Mouse (Mus musculus) hindbrain, embryonic 12.5 days (tissue): Measurements from ENCODE around the gene Scrn2. TPM values are rescaled to one million over a fixed set of nuclear protein-coding genes. Genes with fewer than 3 reads are reported as not detected.

Experiments used
- microRNA-seq: library from miRNA; unstranded; fragments of <30 nt; microRNA quantifications from one replicate; pipeline ENCODE4, GENCODE M21; 2017
- polyA plus RNA-seq: library from polyadenylated mRNA; unstranded; fragments of >200 nt; fragmentation: Nextera tagmentation; extraction: Ambion mirVana; gene quantifications from 2 replicates; pipeline ENCODE4 v1.2.1, GENCODE M21; 2016

The Scrn2 gene
- polyA plus RNA-seq, 1 experiment from 2014 or later = 23.9 TPM

Small RNAs within 50 kb of the gene (microRNA-seq; reads per million reads assigned to microRNA genes)
- 1.1 reads per million for gene Mir8103

Other genes starting within 250 kb of the Scrn2 start
- gene Cbx1, start 240.8 kb upstream of the Scrn2 start, polyA plus RNA-seq = 136 TPM in 2 replicates
- 82.8 and 88.2 TPM in 2 replicates for gene Nfe2l1, start 200.0 kb upstream of the Scrn2 start, polyA plus RNA-seq
- 56.5 and 60.7 TPM in 2 replicates for gene Copz2, start 180.1 kb upstream of the Scrn2 start, polyA plus RNA-seq
- 98.8 and 98.9 TPM in 2 replicates for gene Cdk5rap3, start 113.4 kb upstream of the Scrn2 start, polyA plus RNA-seq
- gene Prr15l, start 101.8 kb upstream of the Scrn2 start, polyA plus RNA-seq = 0.53 and 1.5 TPM in 2 replicates
- gene Pnpo, start 86.0 kb upstream of the Scrn2 start, polyA plus RNA-seq = 21.5 and 22.5 TPM in 2 replicates
- gene Sp2, start 47.0 kb upstream of the Scrn2 start, polyA plus RNA-seq = 19.0 and 20.8 TPM in 2 replicates
- 0.26 and 0.46 TPM in 2 replicates for gene Sp6, start 16.5 kb upstream of the Scrn2 start, polyA plus RNA-seq
- 4.8 and 5.1 TPM in 2 replicates for gene Lrrc46, start 11.5 kb downstream of the Scrn2 start, polyA plus RNA-seq
- gene Mrpl10, start 11.6 kb downstream of the Scrn2 start, polyA plus RNA-seq = 64.8 and 70.1 TPM in 2 replicates
- gene Osbpl7, start 20.7 kb downstream of the Scrn2 start, polyA plus RNA-seq = 9.1 and 11.9 TPM in 2 replicates
- 0.10 TPM in 1 of 2 replicates, not detected in the other for gene Tbx21, start 85.4 kb downstream of the Scrn2 start, polyA plus RNA-seq
- gene Tbkbp1, start 121.6 kb downstream of the Scrn2 start, polyA plus RNA-seq = 10.1 and 10.5 TPM in 2 replicates
- gene Kpnb1, start 157.9 kb downstream of the Scrn2 start, polyA plus RNA-seq = 53.9 and 57.8 TPM in 2 replicates